Mouse (Mus musculus) embryonic fibroblast, embryonic 13.5 days (primary cell): ENCODE results near the gene Tff1.

Experiments
- CTCF ChIP-seq: IDR thresholded peaks from 2 replicates; pipeline ENCODE4 v1.5.1; 2011; ENCODE audit warnings: mild to moderate bottlenecking, control low read depth, low read length, moderate library complexity, borderline replicate concordance; ENCODE audit not compliant: insufficient read depth
- POLR2A ChIP-seq: IDR thresholded peaks from 2 replicates; pipeline ENCODE4 v1.6.1; 2011; ENCODE audit warnings: low read depth, mild to moderate bottlenecking, control low read depth, low read length, moderate library complexity

GRCm38 (mm10) chr17:31133776-31134175, 31.3 kb downstream of the Tff1 start:
- TF ChIP-seq CTCF (no peak), POLR2A (no peak)
